Mouse (Mus musculus) ovary, adult 18-20 months (tissue): ENCODE results near the gene Cdc34.

Source experiments
- DNase-seq: peaks from one replicate; pipeline ENCODE4 v3.0.0; 2022; ENCODE audit warnings: low spot score, mixed read lengths

Cdc34 gene

DNA sequence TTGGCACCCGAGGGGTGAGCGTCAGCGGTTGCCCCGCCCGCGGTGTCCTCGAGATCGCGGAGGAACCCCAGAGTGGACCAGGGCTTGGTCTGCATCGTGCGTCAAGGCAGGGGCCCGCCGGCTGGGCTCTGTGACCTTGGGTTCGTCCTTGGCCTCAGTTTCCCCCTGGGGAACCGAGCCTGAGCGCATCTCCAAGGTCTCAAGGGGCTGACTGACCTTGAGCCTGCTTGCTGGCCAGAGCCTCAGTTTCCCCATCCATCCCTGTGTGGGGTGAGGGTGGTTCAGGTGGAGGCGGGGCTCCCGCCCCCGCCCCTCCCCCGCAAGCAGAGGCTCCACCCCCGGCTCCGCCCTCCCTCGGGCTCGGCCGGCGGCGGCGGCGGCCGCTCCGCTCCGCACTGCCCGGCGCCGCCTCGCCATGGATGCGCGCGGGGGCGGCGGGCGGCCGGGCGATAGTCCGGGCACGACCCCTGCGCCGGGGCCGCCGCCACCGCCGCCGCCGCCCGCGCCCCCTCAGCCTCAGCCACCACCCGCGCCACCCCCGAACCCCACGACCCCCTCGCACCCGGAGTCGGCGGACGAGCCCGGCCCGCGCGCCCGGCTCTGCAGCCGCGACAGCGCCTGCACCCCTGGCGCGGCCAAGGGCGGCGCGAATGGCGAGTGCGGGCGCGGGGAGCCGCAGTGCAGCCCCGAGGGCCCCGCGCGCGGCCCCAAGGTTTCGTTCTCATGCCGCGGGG, 34.4 kb downstream of the Cdc34 start, which contains the start of gene Hcn2:
Gene Hcn2 (plus strand): TSS at position 381 of the 734 bp plus-strand sequence.
- no peak for DNase-seq

DNA sequence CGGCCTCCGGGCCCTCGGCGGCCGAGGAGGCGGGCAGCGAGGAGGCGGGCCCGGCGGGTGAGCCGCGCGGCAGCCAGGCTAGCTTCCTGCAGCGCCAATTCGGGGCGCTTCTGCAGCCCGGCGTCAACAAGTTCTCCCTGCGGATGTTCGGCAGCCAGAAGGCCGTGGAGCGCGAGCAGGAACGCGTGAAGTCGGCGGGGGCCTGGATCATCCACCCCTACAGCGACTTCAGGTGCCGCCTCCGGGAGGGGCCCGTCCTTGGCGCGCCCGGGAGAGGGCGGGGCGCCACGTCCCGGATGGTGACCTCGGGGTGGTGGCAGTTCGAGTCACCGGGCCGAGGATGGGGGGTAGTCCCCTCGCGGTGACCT, 35.0 kb downstream of the Cdc34 start:
- no peak for DNase-seq

DNA sequence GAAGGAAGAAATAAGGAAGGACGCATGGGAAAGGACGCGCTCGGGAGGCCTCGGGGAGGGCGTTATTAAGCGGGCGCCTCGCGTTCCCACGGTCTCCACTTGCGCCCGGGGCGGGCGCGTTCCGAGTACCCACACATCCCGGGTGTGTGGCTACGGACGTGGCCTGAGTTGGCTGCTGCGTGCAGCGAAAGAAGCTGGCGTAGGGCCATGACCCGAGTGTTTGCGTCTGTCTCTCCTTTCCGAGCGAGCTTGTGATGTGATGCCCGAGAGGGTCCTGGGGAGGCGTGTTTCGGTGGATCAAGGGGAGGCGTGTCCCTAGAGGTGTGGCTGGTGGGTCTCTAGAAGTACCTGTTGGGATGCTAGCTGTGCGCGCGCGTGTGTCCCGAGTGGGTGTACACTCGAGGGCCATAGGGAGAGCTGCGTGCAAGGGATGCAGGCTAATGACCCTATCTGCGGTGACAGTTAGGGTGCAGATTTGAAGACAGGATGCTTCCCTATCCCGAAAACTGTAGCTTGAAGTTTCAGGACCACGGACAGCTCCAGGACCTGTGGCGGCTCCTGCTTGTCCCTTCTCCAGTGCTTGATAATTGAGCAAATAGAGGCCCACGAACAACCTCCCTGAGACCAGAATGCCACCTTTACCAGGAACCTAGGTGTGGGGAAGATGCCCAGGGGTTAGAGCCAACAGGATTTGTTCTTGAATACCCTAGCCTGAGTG, 35.8 kb downstream of the Cdc34 start:
- peak; percentile 51 for DNase-seq

DNA sequence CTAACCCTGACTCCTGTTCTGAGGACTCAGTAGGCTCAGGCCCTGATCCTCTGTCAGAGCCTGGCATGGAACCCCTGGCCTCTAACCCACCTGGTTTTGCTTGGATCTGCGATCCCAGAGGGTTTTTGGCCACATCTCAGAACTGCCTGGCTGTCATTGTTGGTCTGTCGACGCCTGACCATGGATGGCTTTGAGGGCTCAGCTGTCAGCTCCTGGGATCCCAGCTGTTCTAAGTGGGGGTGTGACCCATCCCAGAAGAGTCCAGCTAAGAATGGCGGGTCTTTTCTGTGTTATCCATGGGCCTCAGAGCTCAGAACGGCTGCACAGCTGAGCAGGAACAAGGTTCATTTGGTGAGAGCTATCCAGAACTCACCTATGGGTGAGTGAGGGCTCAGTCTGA, 39.1 kb downstream of the Cdc34 start:
- DNase-seq = no peak

DNA sequence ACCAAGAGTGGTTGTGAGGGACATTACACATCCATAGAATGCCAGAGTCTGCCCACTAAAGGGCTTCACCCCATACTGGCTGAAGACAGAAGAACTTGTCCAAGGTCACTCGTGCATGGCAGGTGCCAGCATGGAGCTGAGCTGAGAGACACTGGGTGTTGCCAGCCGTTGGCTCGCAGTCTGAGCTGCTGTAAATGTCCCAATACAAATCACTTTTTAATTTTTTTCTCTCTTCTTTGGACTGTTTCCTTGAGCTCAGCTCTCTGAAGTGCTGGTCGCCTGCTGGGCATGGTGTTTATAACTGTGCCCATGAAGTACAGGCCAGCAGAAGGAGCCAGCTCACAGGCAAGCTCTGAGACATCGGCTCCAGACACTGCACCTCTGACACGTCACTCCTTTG, 41.1 kb downstream of the Cdc34 start:
- DNase-seq = no peak

GRCm38 (mm10) chr10:79723692-79724091, 41.7 kb downstream of the Cdc34 start:
- DNase-seq = no peak

DNA sequence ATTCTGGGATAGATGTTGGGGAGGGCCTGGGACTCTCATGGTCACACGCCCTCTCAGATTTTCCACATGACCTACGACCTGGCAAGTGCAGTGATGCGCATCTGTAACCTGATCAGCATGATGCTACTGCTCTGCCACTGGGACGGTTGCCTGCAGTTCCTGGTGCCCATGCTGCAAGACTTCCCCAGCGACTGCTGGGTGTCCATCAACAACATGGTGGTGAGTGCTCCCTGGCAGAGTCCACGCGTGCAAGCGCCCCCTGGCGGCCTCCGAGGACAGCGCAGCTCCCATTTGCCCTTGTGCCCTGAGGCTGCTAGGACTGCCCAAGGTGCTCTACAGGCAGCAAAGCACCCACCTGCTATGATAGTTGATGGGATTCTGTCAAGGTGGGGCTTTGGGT, 44.1 kb downstream of the Cdc34 start:
- DNase-seq = no peak

DNA sequence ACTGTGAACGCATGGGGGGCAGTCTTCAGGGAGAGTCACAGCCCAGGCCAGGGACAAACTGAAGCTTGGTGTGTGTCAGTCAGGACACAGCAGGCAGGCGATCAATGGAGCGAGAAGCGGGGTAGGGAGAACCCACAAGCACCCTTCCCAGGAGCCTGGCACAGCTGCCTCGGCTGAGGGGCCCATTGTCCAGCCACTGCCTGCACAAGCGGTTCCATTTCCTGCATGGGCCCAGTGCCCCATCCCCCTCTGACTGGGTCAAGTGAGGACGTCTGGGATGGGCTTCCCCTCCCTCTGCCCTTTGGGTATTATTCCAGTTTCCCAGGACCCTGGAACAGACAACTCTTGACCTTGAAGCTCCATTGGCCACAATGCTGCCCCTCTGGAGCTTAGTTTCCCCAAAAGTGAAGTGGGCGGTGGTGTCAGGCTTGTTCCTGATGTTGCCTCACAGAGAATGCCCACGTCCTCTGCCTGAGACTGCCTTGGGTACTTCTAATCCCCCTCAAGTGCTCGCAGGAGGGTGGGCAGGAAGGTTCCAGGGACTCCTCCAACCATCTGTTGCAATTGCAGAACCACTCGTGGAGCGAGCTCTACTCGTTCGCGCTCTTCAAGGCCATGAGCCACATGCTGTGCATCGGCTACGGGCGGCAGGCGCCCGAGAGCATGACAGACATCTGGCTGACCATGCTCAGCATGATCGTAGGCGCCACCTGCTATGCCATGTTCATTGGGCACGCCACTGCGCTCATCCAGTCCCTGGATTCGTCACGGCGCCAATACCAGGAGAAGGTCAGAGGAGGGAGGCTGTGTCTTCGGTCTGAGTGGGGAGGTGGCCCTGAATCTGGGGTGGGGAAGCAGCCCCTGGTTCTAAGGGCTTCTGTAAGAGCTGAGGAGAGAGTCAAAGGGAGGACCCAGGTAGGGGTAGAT, 46.6 kb downstream of the Cdc34 start:
- DNase-seq = no peak

- no peak for DNase-seq
Observed at GRCm38 (mm10) chr10:79729357-79729965, 47.5 kb downstream of the Cdc34 start.

- DNase-seq = no peak
Observed at GRCm38 (mm10) chr10:79732500-79732899, 50.5 kb downstream of the Cdc34 start.

GRCm38 (mm10) chr10:79733847-79734246, 51.9 kb downstream of the Cdc34 start:
- no peak for DNase-seq

- no peak for DNase-seq
Observed at GRCm38 (mm10) chr10:79735361-79735760, 53.4 kb downstream of the Cdc34 start.

DNA sequence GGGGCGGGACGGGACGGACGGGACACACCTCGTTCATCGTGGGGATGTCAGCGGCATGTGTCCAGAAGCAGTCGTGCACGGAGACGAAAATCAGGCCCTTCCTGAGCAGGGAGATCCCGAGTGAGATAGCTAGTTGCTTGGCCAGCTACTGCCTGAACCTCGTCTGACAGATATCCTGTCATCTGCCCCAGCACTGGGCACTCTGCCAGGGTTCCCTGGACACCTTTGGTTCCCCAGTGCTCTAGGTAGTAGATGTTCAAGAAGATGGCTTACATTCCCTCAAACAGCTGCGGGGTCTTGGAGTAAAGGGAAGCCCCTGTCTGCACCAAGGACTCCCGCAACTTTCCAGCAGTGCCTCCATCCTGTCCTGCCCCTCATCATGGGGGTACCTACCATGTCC, 54.7 kb downstream of the Cdc34 start:
- DNase-seq = no peak
